Mouse (Mus musculus) testis, adult 2 months (tissue): ENCODE data around the gene Ifi35. TPM values are rescaled to one million over a fixed set of nuclear protein-coding genes. Genes with fewer than 3 reads are reported as not detected.
"Not testable (repeated sequence)": the region's sequence is repeated elsewhere in the genome, so short reads cannot be mapped to it uniquely, and the experiment has no call there.

Experiments used
- H3K27ac ChIP-seq: fragments of 200-500 bp; 2 replicates; pipeline ENCODE4 v1.5.1; 2012; ENCODE audit warnings: low read depth, low read length; ENCODE audit not compliant: control insufficient read depth, insufficient read depth
- H3K27me3 ChIP-seq: fragments of 200-500 bp; 2 replicates; pipeline ENCODE4 v1.6.1; 2012; ENCODE audit warnings: mild to moderate bottlenecking, low read length, moderate library complexity; ENCODE audit not compliant: control insufficient read depth, insufficient read depth
- H3K36me3 ChIP-seq: fragments of 200-500 bp; 2 replicates; pipeline ENCODE4 v1.6.1; 2012; ENCODE audit warnings: mild to moderate bottlenecking, low read length; ENCODE audit not compliant: control insufficient read depth, insufficient read depth
- H3K4me1 ChIP-seq: fragments of 200-500 bp; 2 replicates; pipeline ENCODE4 v1.6.1; 2012; ENCODE audit warnings: low read length; ENCODE audit not compliant: control insufficient read depth, insufficient read depth
- H3K4me3 ChIP-seq: fragments of 200-500 bp; 2 replicates; pipeline ENCODE4 v1.5.1; 2012; ENCODE audit warnings: low read depth, mild to moderate bottlenecking, low read length, moderate library complexity, mixed read lengths; ENCODE audit not compliant: control insufficient read depth
- CTCF ChIP-seq: fragments of 200-500 bp; IDR thresholded peaks from 2 replicates; pipeline ENCODE4 v1.5.1; 2012; ENCODE audit warnings: low read depth, mild to moderate bottlenecking, inconsistent platforms, low read length, moderate library complexity; ENCODE audit not compliant: control insufficient read depth, insufficient read depth, insufficient replicate concordance
- POLR2A ChIP-seq: fragments of 200-500 bp; IDR thresholded peaks from 2 replicates; pipeline ENCODE4 v1.6.1; 2012; ENCODE audit warnings: low read depth, mild to moderate bottlenecking, inconsistent platforms, low read length, moderate library complexity; ENCODE audit not compliant: control insufficient read depth
- polyA plus RNA-seq: library from polyadenylated mRNA; depleted of rRNA; stranded (reverse); fragments of >200 nt; gene quantifications from 2 replicates; pipeline ENCODE4 v1.2.3, GENCODE M21; 2012

Ifi35 gene
- polyA plus RNA-seq, 1 experiment = 3.2 TPM

DNA sequence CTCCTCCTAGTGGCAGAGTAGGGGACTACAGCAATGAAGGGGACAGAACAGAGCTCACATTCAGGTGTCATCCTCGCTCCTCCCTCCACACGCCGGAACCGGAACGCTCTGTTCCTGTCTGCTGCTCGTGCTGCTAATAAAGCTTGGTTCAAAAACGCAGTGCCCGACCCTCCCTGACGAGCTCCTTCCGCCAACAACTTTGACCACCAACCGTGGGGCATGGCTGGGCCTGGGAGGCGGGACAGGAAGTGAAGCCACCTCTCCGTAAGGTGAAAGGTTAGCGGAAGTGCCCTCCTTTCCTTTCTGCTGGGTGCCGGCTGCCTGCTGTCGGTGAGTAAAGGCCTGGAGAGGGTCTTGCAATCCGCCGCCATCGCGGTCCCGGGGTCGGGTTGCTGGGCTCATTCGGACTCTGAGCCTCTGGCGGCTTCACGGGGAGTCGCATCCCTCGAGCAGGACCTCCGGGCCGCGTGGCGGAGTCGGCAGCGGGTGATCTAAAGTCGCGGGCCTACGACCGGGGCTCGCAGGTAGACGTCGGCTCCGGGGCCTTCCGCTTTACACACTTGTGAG is 6.0 kb upstream of the Ifi35 start, which contains the start of gene Rpl27:
Gene Rpl27 (plus strand): TSS at position 172 of the 567 bp plus-strand sequence.
- Histone ChIP-seq H3K27me3 (no peaks in the 10 kb centered on the region), H3K36me3 (peaks cover 4% of the 10 kb centered on the region), H3K27ac (peak within 1 kb of the TSS; percentile 82), H3K4me1 (no peaks in the 10 kb centered on the region; the same call in 1 of the 2 replicates), H3K4me3 (peak within 1 kb of the TSS; percentile 81)
- TF ChIP-seq POLR2A = peak; percentile 89
- TF ChIP-seq CTCF = peak; percentile 75; the same call in 1 of the 2 replicates

DNA sequence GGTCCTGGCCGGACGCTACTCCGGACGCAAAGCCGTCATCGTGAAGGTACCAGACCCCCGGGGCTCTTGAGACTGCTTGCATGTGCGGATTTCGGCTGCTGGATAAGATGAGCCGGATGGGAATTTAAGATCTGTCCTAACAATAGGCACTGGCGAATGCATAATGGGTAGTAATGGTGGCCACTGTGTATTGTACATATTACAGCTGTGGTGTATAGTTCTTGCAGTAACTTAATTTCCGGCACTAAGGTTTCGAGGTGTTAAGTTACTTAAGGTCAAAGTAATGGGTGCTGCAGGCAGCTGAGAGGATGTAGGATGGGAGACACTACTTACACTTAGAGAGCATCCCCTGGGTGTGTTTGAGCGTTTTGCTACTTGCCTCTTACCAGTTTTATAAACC is 5.4 kb upstream of the Ifi35 start:
- Histone ChIP-seq H3K27ac (peak overlapping the region; percentile 82), H3K4me3 (peak overlapping the region; percentile 81), H3K36me3 (peaks cover 4% of the 10 kb centered on the region), H3K27me3 (no peaks in the 10 kb centered on the region), H3K4me1 (no peaks in the 10 kb centered on the region; the same call in 1 of the 2 replicates)
- TF ChIP-seq POLR2A (no peak), CTCF (no peak)

DNA sequence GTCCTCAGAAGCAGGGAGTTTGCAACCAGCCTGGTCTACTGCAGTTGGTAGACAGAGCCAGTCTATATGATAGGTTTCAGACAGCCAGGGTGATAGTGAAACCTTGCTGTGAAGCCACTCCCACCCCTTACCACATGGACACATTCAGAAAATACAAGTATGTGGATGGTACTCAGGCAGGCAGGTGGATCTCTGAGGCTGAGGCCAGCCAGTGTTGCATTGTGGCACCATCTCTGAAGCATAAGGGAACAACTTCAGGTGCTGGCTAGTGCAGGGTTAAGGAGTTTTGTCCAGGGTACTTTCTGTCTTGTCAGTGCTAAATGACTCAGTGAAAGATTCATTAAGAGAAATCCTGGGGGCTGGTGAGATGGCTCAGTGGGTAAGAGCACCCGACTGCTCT is 1.9 kb upstream of the Ifi35 start:
- no peak overlapping the region for H3K27ac ChIP-seq
- H3K4me1 ChIP-seq = no peaks in the 10 kb centered on the region; the same call in 1 of the 2 replicates
- H3K4me3 ChIP-seq = no peak overlapping the region
- TF ChIP-seq CTCF (no peak), POLR2A (no peak)
- H3K36me3 ChIP-seq = peaks cover 4% of the 10 kb centered on the region
- no peaks in the 10 kb centered on the region for H3K27me3 ChIP-seq

DNA sequence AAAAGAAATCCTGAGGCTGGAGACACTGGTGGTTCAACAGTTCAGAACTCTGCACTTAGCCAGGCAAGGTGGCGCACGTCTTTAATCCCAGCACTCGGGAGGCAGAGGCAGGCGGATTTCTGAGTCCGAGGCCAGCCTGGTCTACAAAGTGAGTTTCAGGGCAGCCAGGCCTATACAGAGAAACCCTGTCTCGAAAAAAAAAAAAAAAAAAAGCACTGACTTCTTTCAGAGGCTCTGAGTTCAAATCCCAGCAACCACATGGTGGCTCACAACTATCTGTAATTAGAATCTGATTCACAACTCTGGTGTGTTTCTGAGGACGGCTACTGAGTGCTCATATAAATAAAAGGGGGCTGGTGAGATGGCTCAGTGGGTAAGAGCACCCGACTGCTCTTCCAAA is 1.3 kb upstream of the Ifi35 start:
- not testable (repeated sequence) for H3K36me3 ChIP-seq, H3K27ac ChIP-seq, H3K27me3 ChIP-seq, H3K4me3 ChIP-seq, H3K4me1 ChIP-seq

DNA sequence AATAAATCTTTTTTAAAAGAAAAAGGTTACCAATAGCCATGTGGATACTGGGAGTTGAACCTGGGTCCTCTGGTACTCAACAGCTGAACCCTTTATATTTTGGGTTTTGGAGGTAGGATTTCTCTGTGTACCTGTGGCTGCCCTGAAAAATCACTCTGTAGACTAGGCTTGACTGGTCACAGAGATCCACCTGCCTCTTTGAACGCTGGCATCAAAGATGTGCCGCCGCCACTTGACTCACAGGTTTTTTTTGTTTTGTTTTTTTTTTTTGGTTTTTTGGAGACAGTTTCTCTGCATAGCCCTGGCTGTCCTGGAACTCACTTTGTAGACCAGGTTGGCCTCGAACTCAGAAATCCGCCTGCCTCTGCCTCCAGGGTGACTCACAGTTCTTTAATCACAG is 421 bp upstream of the Ifi35 start:
- Histone ChIP-seq H3K36me3 (peaks cover 4% of the 10 kb centered on the region), H3K27ac (no peak overlapping the region), H3K27me3 (no peaks in the 10 kb centered on the region), H3K4me3 (no peak overlapping the region), H3K4me1 (no peaks in the 10 kb centered on the region)
- no peak for TF ChIP-seq POLR2A
- no peak for TF ChIP-seq CTCF

DNA sequence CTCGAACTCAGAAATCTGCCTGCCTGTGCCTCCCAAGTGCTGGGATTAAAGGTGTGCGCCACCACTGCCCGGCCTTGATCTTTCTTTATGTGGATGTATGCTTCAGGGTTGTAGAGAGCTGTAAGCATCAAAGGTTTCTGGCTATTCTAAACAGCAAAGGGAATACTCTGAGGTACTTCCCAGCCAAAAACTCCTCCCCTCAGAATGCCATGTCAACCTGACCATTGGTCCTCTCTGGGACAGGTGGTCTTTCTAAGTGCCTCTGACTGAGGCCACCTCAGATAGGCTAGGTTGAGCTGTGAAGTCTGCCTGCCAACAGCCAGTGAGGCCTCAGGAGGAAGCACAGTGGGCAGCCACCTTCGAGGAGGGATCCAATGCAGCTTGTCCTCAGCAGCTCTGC is 692 bp downstream of the Ifi35 start:
- no peaks in the 10 kb centered on the region for H3K27me3 ChIP-seq
- no peaks in the 10 kb centered on the region for H3K4me1 ChIP-seq
- H3K27ac ChIP-seq = peak overlapping the region; percentile 59
- TF ChIP-seq POLR2A (no peak), CTCF (no peak)
- peaks cover 2% of the 10 kb centered on the region for H3K36me3 ChIP-seq
- no peak overlapping the region; the same call in 1 of the 2 replicates for H3K4me3 ChIP-seq

DNA sequence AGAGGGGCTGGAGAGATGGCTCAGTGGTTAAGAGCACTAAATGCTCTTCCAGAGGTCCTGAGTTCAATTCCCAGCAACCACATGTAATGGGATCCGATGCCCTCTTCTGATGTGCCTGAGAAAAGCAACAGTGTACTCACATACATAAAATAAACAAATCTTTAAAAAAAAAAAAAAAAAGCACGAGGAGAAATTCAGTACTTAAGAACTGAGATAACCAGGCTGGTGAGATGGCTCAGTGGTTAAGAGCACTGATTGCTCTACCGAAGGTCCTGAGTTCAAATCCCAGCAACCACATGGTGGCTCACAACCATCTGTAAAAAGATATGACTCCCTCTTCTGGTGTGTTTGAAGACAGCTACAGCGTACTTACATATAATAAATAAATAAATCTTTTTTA is 1.4 kb downstream of the Ifi35 start:
- H3K27me3 ChIP-seq, H3K27ac ChIP-seq, H3K36me3 ChIP-seq, H3K4me1 ChIP-seq, H3K4me3 ChIP-seq: not testable (repeated sequence)

DNA sequence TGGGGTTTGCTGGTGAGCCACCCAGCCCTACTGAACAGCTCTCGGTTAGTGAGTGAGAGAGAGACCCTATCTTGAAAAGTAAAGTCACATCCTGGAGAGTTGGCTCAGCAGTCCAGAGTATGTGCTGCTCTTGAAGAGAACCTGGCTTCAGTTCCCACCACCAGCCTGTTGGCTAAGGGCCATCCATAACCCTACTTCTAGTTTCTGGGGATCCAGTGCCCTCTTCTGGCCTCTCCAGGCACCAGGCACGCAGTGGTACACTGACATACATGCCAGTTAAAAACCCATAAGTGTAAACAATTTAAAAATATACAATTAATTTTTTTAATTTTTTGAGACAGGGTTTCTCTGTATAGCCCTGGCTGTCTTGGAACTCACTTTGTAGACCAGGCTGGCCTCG is 2.2 kb downstream of the Ifi35 start:
- Histone ChIP-seq H3K4me3 (no peak overlapping the region), H3K36me3 (no peaks in the 10 kb centered on the region)
- TF ChIP-seq POLR2A (no peak), CTCF (no peak)

More for the DNA sequence above, 2.2 kb downstream of the Ifi35 start:
- Histone ChIP-seq H3K27ac (no peak overlapping the region), H3K27me3 (no peaks in the 10 kb centered on the region), H3K4me1 (no peaks in the 10 kb centered on the region)
